Mouse (Mus musculus) heart, postnatal 25 days (tissue): Measurements from ENCODE around the gene Ddx58. TPM values are rescaled to one million over a fixed set of nuclear protein-coding genes. Genes with fewer than 3 reads are reported as not detected.
A peak's percentile ranks its signal among the peaks of the same experiment; 100 is the strongest.

Source experiments
- DNase-seq: peaks from one replicate; pipeline ENCODE4 v3.0.0; 2022; ENCODE audit warnings: low spot score
- intact Hi-C: fragments of 180-260 bp; cut with DNase I; formaldehyde crosslinking; loops from one replicate; pipeline ENCODE4 v1.15.1; 2025
- total RNA-seq, 2 experiments: library from RNA; stranded (reverse); gene quantifications; 2 replicates each; pipeline ENCODE4 v1.2.3; 2021

The Ddx58 gene
- total RNA-seq, result 1 to 10 TPM; 7.8 to 7.9 TPM

- peak; percentile 15 for DNase-seq
- intact Hi-C loops, result loop anchor here (2.0 kb wide), 1 partner anchor 29 kb away; the partner anchor contains the start of genes Smim27 and Topors
Observed at GRCm38 (mm10) chr4:40239409-40240271, at the start of gene Ddx58. Gene Ddx58, minus strand, starts transcription at chr4:40239828.

GRCm38 (mm10) chr4:40289046-40289445 lies 49.4 kb upstream of the Ddx58 start:
- no peak for DNase-seq
- intact Hi-C loops, result loop anchor here (5.0 kb wide), 1 partner anchor 107 kb away; no protein-coding TSS in a partner anchor

GRCm38 (mm10) chr4:40287415-40287814 lies 47.8 kb upstream of the Ddx58 start:
- no peak for DNase-seq
- intact Hi-C loops, result loop anchor here (5.0 kb wide), 1 partner anchor 105 kb away; no protein-coding TSS in a partner anchor

- DNase-seq, result no peak
- intact Hi-C loops, result loop anchor here (1.0 to 5.0 kb wide), 2 partner anchors 103 to 151 kb away; no protein-coding TSS in a partner anchor
Observed at GRCm38 (mm10) chr4:40285582-40285981, 46.0 kb upstream of the Ddx58 start.

GRCm38 (mm10) chr4:40279276-40279900 lies 39.8 kb upstream of the Ddx58 start, which contains the start of gene Ndufb6:
Gene Ndufb6, minus strand, starts transcription at chr4:40279421.
- peak; percentile 85 for DNase-seq
- intact Hi-C loops, result loop anchor here (5.0 kb wide), 1 partner anchor 137 kb away; the partner anchor contains the start of gene Aco1

GRCm38 (mm10) chr4:40278880-40279275 lies 39.2 kb upstream of the Ddx58 start:
- intact Hi-C loops, result loop anchor here (5.0 kb wide), 1 partner anchor 137 kb away; the partner anchor contains the start of gene Aco1
- no peak for DNase-seq

- intact Hi-C loops, result loop anchor here (2.0 kb wide), 1 partner anchor 31 kb away; the partner anchor contains the start of gene Ddx58
- peak; percentile 93 for DNase-seq
Observed at GRCm38 (mm10) chr4:40269430-40270032, 29.9 kb upstream of the Ddx58 start, which contains the start of the genes Smim27 and Topors. Gene Smim27, plus strand, starts transcription at chr4:40269579. Gene Topors, minus strand, starts transcription at chr4:40269850.

- intact Hi-C loops, result loop anchor here (2.0 kb wide), 1 partner anchor 30 kb away; the partner anchor contains the start of gene Ddx58
- no peak for DNase-seq
Observed at GRCm38 (mm10) chr4:40268835-40269234, 29.2 kb upstream of the Ddx58 start.

- peak; percentile 80 for DNase-seq
- intact Hi-C loops, result loop anchor here (2.0 kb wide), 1 partner anchor 30 kb away; the partner anchor contains the start of gene Ddx58
Observed at GRCm38 (mm10) chr4:40268204-40268813, 28.7 kb upstream of the Ddx58 start.

GRCm38 (mm10) chr4:40267681-40268080 lies 28.1 kb upstream of the Ddx58 start:
- no peak for DNase-seq
- intact Hi-C loops, result loop anchor here (2.0 kb wide), 1 partner anchor 29 kb away; the partner anchor contains the start of gene Ddx58

- DNase-seq, result no peak
- intact Hi-C loops, result no loop called here
Observed at GRCm38 (mm10) chr4:40264321-40264720, 24.7 kb upstream of the Ddx58 start.

- DNase-seq, result no peak
- intact Hi-C loops, result no loop called here
Observed at GRCm38 (mm10) chr4:40254385-40255103, 14.9 kb upstream of the Ddx58 start.

GRCm38 (mm10) chr4:40253766-40254165 lies 14.1 kb upstream of the Ddx58 start:
- DNase-seq, result no peak
- intact Hi-C loops, result no loop called here

GRCm38 (mm10) chr4:40250984-40251383 lies 11.4 kb upstream of the Ddx58 start:
- no peak for DNase-seq
- intact Hi-C loops, result no loop called here

GRCm38 (mm10) chr4:40244035-40244434 lies 4.4 kb upstream of the Ddx58 start:
- DNase-seq, result no peak
- intact Hi-C loops, result no loop called here

- intact Hi-C loops, result no loop called here
- no peak for DNase-seq
Observed at GRCm38 (mm10) chr4:40243006-40243405, 3.4 kb upstream of the Ddx58 start.

GRCm38 (mm10) chr4:40241928-40242327 lies 2.3 kb upstream of the Ddx58 start:
- no peak for DNase-seq
- intact Hi-C loops, result no loop called here

- intact Hi-C loops, result no loop called here
- DNase-seq, result no peak
Observed at GRCm38 (mm10) chr4:40240272-40240744, 680 bp upstream of the Ddx58 start.
